Mouse (Mus musculus) heart, embryonic 11.5 days (tissue): ENCODE data around the gene Prx. TPM values are rescaled to one million over a fixed set of nuclear protein-coding genes. Genes with fewer than 3 reads are reported as not detected.

Source experiments
- ATAC-seq: fragments of 200-750 bp; cut with Nextera tagmentation; replicated peaks from 2 replicates; pipeline ENCODE4 v1.8.0; 2017; ENCODE audit warnings: moderate library complexity; ENCODE audit not compliant: insufficient number of reproducible peaks, low FRiP score, low TSS enrichment
- H3K27ac ChIP-seq: fragments of 300-500 bp; sonication (generic); 2 replicates; pipeline ENCODE4 v1.5.1; 2014; ENCODE audit warnings: mild to moderate bottlenecking, low read depth, low read length
- H3K27me3 ChIP-seq: fragments of 300-500 bp; sonication (generic); 2 replicates; pipeline ENCODE4 v1.6.1; 2014; ENCODE audit warnings: mild to moderate bottlenecking, low read length, mixed read lengths; ENCODE audit not compliant: control insufficient read depth, insufficient read depth
- H3K36me3 ChIP-seq: fragments of 300-500 bp; sonication (generic); 2 replicates; pipeline ENCODE4 v1.6.1; 2014; ENCODE audit warnings: mild to moderate bottlenecking, low read length, moderate library complexity, mixed read lengths; ENCODE audit not compliant: control insufficient read depth, insufficient read depth
- H3K4me1 ChIP-seq: fragments of 300-500 bp; sonication (generic); 2 replicates; pipeline ENCODE4 v1.6.1; 2014; ENCODE audit warnings: low read length; ENCODE audit not compliant: control insufficient read depth, insufficient read depth
- H3K4me2 ChIP-seq: fragments of 300-500 bp; sonication (generic); 2 replicates; pipeline ENCODE4 v1.6.1; 2014; ENCODE audit warnings: mild to moderate bottlenecking, moderate library complexity
- H3K4me3 ChIP-seq: fragments of 300-500 bp; sonication (generic); 2 replicates; pipeline ENCODE4 v1.5.1; 2014; ENCODE audit warnings: low read depth, low read length
- H3K9ac ChIP-seq: fragments of 300-500 bp; sonication (generic); 2 replicates; pipeline ENCODE4 v1.6.1; 2014; ENCODE audit warnings: mild to moderate bottlenecking, low read depth, low read length, moderate library complexity
- H3K9me3 ChIP-seq: fragments of 300-500 bp; sonication (generic); replicated peaks from 2 replicates; pipeline ENCODE4 v1.6.1; 2016; ENCODE audit warnings: low read length; ENCODE audit not compliant: control insufficient read depth
- WGBS: fragments of 180-500 bp; shearing (Covaris S2); extraction: QIAGEN DNeasy Blood & Tissue Kit; methylation state at CpG from one replicate; pipeline ENCODE4 v1.1.7; 2014; ENCODE audit not compliant: insufficient replicate concordance; 5-methylcytosine and 5-hydroxymethylcytosine counted together
- polyA plus RNA-seq: library from polyadenylated mRNA; unstranded; fragments of >200 nt; fragmentation: Nextera tagmentation; extraction: Ambion mirVana; gene quantifications from 2 replicates; pipeline ENCODE4 v1.2.1, GENCODE M21; 2014

Gene Prx
- polyA plus RNA-seq, 1 experiment from 2014 or later, result 0.76 TPM

DNA sequence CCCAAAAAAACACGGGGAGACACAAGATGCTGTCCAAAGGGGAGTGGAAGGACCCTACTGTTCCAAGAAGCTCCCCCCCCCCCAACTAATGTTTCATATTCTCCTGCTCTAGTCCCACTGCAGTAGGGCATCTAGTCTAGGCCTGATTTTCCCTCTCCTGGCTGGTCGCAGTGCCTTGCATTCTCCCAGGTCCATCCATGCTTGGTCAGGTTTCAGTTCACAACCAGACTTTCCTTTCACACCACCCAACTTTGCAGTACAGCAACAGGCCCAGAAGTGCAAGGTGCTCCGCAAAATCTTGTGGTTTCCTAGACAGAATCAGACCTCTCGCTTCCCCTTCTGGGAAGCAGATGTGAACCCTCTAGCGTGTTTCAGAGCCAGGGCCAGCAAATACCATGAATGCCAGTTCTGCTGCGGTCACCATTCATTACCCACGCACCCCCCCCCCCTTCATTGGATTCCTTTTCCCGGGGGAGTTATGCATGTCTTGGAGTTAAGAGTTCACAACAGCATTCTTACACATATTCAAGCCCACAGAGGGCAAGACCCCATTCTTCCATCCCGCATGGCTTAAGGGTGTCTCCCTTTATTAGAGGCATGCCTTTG lies 7.7 kb downstream of the Prx start:
- Histone ChIP-seq H3K4me2 (peak overlapping the region; percentile 82), H3K9ac (peak overlapping the region; percentile 3; the same call in 1 of the 2 replicates), H3K4me1 (peaks cover 16% of the 10 kb centered on the region), H3K36me3 (no peaks in the 10 kb centered on the region), H3K27me3 (no peaks in the 10 kb centered on the region), H3K9me3 (no peaks in the 10 kb centered on the region), H3K27ac (peak overlapping the region; percentile 99), H3K4me3 (peak overlapping the region; percentile 65)
- no peak for ATAC-seq
- 52% methylated on average over 9 of the region's 9 CpGs for WGBS

DNA sequence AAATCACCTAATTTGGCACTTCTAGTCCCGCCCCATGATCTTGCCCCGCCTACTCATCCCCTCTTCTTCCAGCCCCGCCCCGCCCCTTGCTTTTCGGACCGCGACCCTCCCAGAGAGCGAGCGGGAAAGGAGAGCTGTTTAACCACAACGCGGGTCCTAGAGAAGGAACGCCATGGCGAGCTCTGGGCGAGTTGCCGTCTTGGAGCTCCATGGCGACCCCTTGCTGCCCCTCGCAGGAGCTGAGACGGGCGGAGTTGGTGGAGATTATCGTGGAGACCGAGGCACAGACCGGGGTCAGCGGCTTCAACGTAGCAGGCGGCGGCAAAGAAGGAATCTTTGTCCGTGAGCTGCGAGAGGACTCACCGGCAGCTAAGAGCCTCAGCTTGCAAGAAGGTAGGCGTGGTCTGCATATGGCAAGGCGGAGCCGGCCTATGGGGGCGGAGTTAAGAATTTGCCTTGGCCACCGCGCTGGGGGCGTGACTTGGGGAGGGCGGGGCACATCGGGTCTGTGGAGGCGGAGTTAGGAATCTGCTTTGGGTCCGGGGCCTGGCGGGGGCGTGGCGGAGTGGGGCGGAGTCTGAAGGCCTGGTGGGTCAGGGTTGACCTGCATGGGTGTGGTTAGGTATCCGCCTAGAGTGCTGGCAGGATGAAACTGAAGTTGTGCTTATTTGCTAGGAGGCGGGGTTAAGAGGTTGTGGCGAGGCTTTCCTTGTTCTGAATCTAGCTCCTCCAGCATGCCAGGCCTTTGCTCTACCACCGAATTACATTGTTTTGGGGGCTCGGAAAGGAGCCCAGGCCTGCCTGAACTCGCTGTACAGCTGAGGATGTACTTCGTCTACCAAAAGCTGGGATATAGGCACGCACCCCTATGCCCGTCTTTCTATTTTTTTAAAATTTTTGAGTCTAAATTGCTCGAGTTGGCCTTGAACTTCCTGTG lies 8.9 kb downstream of the Prx start:
- WGBS, result 1% methylated on average over 54 of the region's 54 CpGs
- H3K27ac ChIP-seq, result peak overlapping the region; percentile 99
- H3K4me3 ChIP-seq, result peak overlapping the region; percentile 65
- H3K4me1 ChIP-seq, result peaks cover 14% of the 10 kb centered on the region
- peak; percentile 94 for ATAC-seq
- no peaks in the 10 kb centered on the region for H3K9me3 ChIP-seq
- H3K4me2 ChIP-seq, result peak overlapping the region; percentile 82
- no peaks in the 10 kb centered on the region for H3K27me3 ChIP-seq
- H3K36me3 ChIP-seq, result no peaks in the 10 kb centered on the region
- H3K9ac ChIP-seq, result peak overlapping the region; percentile 84

DNA sequence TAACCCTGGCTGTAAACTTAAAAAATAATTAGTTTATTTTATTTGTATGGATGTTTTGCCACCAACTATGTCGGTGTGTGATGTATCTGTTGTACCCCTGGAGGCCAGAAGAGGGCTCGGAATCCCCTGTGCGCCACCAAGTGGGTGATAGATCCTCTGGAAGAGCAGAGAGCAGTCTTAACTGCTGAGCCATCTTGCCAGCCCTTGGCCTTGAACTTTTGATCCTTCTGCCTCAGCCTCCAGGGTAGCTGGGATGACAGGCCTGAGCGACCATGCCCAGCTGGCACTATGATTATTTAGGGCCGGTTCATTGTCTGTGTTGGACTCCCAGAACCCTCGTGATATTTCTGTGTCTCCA lies 9.5 kb downstream of the Prx start:
- no peaks in the 10 kb centered on the region for H3K9me3 ChIP-seq
- peak overlapping the region; percentile 82 for H3K4me2 ChIP-seq
- H3K4me3 ChIP-seq, result peak overlapping the region; percentile 65
- 23% methylated on average over 6 of the region's 6 CpGs for WGBS
- H3K4me1 ChIP-seq, result peaks cover 12% of the 10 kb centered on the region
- peak overlapping the region; percentile 99; the same call in 1 of the 2 replicates for H3K27ac ChIP-seq
- no peak overlapping the region; the same call in 1 of the 2 replicates for H3K9ac ChIP-seq
- peak; percentile 69 for ATAC-seq
- H3K27me3 ChIP-seq, result no peaks in the 10 kb centered on the region
- no peaks in the 10 kb centered on the region for H3K36me3 ChIP-seq

DNA sequence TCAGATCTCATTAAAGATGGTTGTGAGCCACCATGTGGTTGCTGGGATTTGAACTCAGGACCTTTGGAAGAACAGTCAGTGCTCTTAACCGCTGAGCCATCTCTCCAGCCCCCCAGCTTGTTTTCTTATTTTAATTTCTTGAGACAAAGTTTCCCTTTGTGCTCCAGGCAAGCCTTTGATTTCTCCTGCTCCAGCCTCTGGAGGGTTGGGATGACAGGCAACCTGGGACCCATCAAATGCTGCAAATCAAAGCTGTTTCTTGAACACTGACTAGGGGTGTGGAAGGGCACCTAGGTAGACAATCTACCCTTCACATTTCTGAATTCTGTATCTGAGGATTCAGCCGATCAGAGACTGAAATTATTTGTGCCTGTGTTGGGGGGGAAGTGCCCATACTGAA lies 11.7 kb downstream of the Prx start:
- ATAC-seq, result no peak
- WGBS, result 84% methylated on average over 2 of the region's 2 CpGs
- Histone ChIP-seq H3K4me1 (peaks cover 12% of the 10 kb centered on the region), H3K36me3 (no peaks in the 10 kb centered on the region), H3K9me3 (no peaks in the 10 kb centered on the region), H3K9ac (no peak overlapping the region), H3K4me2 (no peak overlapping the region), H3K4me3 (no peak overlapping the region), H3K27me3 (no peaks in the 10 kb centered on the region), H3K27ac (no peak overlapping the region)

DNA sequence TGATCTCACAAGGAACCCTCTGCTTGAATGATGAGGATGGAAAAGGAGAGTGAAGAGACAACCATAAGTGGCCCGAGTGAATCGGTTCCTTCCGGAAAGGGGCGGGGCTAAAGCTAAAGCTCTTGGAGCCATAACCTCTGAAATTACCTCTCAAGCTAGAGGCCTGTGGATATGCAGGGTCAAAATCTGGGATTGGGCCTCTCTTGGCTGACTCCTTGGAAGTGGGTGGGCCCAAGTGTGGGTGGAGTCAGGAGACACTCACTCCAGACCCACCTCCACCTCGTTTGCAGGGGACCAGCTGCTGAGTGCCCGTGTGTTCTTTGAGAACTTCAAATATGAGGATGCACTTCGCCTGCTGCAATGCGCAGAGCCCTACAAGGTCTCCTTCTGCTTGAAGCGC lies 15.8 kb downstream of the Prx start:
- 68% methylated on average over 9 of the region's 9 CpGs for WGBS
- H3K9ac ChIP-seq, result no peak overlapping the region
- H3K9me3 ChIP-seq, result no peaks in the 10 kb centered on the region
- H3K4me1 ChIP-seq, result no peaks in the 10 kb centered on the region
- H3K27me3 ChIP-seq, result no peaks in the 10 kb centered on the region
- no peak overlapping the region for H3K4me3 ChIP-seq
- H3K36me3 ChIP-seq, result no peaks in the 10 kb centered on the region
- ATAC-seq, result no peak; the same call in 1 of the 2 replicates
- H3K4me2 ChIP-seq, result no peak overlapping the region
- H3K27ac ChIP-seq, result no peak overlapping the region

DNA sequence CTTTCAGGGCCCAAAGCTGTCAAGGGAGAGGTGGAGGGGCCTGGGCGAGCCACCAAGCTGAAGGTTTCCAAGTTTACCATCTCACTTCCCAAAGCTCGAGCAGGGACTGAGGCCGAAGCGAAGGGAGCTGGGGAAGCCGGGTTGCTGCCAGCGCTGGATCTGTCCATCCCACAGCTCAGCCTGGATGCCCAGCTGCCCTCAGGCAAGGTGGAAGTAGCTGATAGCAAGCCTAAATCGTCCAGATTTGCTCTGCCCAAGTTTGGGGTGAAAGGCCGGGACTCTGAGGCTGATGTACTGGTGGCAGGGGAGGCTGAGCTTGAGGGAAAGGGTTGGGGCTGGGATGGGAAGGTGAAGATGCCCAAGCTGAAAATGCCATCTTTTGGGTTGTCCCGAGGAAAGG lies 19.2 kb downstream of the Prx start:
- Histone ChIP-seq H3K4me2 (no peak overlapping the region), H3K27me3 (no peaks in the 10 kb centered on the region), H3K4me1 (0 out of 2 replicates have a peak, but pooled peaks cover 3% of the 10 kb centered on the region), H3K9me3 (no peaks in the 10 kb centered on the region), H3K9ac (no peak overlapping the region), H3K4me3 (no peak overlapping the region), H3K36me3 (no peaks in the 10 kb centered on the region), H3K27ac (no peak overlapping the region)
- 84% methylated on average over 9 of the region's 9 CpGs for WGBS
- no peak for ATAC-seq

DNA sequence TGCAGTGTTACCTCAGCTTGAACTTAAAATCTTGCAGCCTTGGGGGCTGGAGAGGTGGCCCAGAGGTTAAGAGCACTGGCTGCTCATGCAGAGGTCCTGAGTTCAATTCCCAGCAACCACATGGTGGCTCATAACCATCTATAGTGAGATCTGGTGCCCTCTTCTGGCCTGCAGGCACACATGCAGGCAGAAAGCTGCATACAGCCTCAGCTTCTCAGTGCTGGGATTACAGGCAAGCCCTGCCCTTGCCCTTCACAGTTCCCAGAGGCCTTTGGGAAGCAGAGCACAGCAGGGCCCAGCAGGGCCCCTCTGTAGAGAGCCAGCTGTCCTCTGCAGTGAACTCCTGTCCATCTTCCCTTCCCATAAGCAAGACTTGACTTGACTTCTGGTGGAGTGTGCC lies 21.0 kb downstream of the Prx start:
- H3K4me3 ChIP-seq, result no peak overlapping the region
- H3K4me2 ChIP-seq, result no peak overlapping the region
- 0 out of 2 replicates have a peak, but pooled peaks cover 3% of the 10 kb centered on the region for H3K4me1 ChIP-seq
- no peaks in the 10 kb centered on the region for H3K9me3 ChIP-seq
- no peaks in the 10 kb centered on the region for H3K36me3 ChIP-seq
- H3K27me3 ChIP-seq, result no peaks in the 10 kb centered on the region
- ATAC-seq, result no peak
- no peak overlapping the region for H3K9ac ChIP-seq
- H3K27ac ChIP-seq, result no peak overlapping the region

DNA sequence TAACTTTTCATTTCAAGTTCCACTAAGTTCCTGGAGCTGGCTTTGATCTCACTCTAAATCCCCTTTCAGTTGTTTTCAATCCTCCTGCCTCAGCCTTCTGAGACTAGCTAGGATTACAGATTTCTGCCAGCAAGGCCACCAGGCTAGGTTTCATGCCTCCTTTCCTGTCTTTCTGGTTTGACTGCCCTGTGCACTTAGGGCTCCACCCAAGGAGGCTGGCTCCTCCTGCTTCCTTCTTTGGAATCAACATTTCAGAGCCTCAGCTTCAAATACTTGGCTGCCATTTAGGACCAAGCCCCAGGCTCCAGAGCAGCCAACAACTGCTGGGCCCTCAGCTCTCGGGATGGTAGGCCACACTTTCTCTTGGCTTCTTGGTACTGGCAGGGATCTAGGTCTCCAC lies 21.5 kb downstream of the Prx start:
- Histone ChIP-seq H3K36me3 (no peaks in the 10 kb centered on the region), H3K4me3 (no peak overlapping the region), H3K4me2 (no peak overlapping the region), H3K9ac (no peak overlapping the region), H3K27me3 (no peaks in the 10 kb centered on the region), H3K4me1 (0 out of 2 replicates have a peak, but pooled peaks cover 3% of the 10 kb centered on the region), H3K27ac (no peak overlapping the region), H3K9me3 (no peaks in the 10 kb centered on the region)
- WGBS, result 68% methylated on average over 1 of the region's 1 CpGs
- ATAC-seq, result no peak
